Mouse (Mus musculus) adrenal gland, postnatal 10 days (tissue): ENCODE measurements around the gene Borcs8. TPM values are rescaled to one million over a fixed set of nuclear protein-coding genes. Genes with fewer than 3 reads are reported as not detected.
A peak's percentile ranks its signal among the peaks of the same experiment; 100 is the strongest.

ENCODE experiments used
- DNase-seq: peaks from one replicate; pipeline ENCODE4 v3.0.0; 2021; ENCODE audit warnings: mixed read lengths
- long read RNA-seq, 2 experiments: library from polyadenylated mRNA; stranded (forward); transcript quantifications; one replicate each; pipeline ENCODE4 v2.0.0; 2021
- total RNA-seq, 2 experiments: library from RNA; stranded (reverse); gene quantifications; 2 replicates each; pipeline ENCODE4 v1.2.3; 2021

Gene Borcs8
- 10 to 100 TPM; 45.0 to 48.5 TPM for total RNA-seq
- long read RNA-seq, experiment 1, transcript Borcs8-204 (4 exons, 756 nt), result minor isoform, 8 of 32 reads
- long read RNA-seq, experiment 1, transcript Borcs8-201 (6 exons, 810 nt), result major isoform, 16 of 32 reads
- long read RNA-seq, experiment 1, partial matches to known transcripts, result 7 of 32 reads
- long read RNA-seq, experiment 1, other reads (novel, unspliced or antisense), result 0 of 32 reads
- long read RNA-seq, experiment 2, transcript Borcs8-201 (6 exons, 810 nt), result major isoform, 17 of 33 reads
- long read RNA-seq, experiment 2, partial matches to known transcripts, result 5 of 33 reads
- long read RNA-seq, experiment 2, other reads (novel, unspliced or antisense), result 7 of 33 reads

DNA sequence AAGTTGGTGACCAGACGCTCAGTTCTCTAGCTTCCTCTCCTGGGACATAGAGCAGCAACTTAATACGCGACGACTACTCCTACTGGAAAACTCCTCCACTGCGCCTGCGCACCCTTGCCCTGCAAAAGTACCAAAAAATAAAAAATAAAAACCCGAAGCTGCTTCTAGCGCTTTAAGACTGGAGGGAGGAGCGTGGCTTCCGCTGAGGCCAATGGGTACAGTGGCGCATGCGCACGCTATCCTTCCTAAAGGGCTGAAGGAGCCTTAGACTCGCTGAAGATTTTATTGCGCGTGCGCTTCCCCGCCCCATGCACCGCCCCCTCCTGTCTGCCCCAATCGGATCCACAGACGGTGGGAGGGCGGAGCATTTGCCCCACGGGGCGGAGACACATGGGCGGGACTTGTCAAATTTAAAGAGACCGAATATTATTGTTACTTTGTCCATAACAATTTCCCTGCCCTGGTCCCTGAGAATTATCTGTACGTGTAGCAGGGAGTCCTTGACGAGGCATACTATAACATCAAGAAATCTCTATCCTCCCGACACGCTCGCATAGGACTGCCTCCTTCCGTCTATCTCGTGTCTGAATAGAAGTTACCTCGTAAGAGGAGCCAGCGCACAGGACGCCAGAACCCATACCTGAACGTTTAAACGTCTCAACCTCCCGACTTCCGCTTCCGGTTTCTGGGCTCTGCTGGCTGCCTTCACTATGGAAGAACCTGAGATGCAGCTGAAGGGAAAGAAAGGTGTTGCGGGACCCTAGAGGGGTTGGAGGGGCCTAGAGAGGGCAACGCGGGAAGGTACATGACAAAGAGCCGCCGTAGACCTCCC lies at the start of gene Borcs8, which contains the start of the genes Rfxank and Mef2b:
Gene Borcs8, plus strand, starts transcription at position 474 of the 832 bp plus-strand sequence.
Gene Rfxank, minus strand, starts transcription at position 129 of the 832 bp plus-strand sequence.
Gene Mef2b, plus strand, starts transcription at position 686 of the 832 bp plus-strand sequence.
- DNase-seq, result peak; percentile 99

DNA sequence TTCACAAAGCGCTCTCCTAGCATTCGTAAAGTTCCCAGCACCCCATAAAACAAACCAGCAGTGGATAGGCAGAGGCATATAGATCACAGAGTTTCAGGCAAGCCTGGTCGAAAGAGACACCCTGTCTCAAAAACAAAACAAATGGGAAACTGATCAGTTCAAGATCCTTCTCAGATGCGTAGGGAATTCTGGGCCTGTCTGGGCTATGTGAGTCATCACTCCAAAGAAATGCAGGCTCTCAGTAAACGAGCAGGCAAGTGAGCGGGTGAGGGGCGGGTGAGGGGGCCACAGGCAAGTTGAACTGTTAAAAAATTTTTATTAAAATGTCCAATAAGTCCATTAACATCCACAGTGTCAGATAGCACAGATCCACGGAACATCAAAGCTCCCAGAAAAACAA lies 46.5 kb upstream of the Borcs8 start:
- no peak for DNase-seq

DNA sequence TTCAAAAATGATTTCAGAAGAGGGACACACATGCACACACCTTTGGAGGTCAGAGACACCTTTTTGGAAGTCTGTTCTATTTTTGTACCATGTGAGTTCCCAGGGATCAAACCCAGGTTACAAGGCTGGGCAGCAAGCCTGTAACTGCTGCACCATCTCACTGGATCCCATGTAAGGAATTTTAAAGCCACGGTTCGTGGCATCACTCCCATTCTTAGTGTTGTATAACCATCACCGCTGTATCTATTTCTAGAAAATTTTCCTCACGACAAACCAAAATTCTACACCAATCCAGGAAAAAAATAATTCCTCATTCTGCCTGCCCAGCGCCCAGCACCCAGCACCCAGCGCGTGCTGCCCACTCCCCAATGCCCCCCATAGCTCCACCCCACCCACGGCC lies 40.0 kb upstream of the Borcs8 start:
- DNase-seq, result no peak

DNA sequence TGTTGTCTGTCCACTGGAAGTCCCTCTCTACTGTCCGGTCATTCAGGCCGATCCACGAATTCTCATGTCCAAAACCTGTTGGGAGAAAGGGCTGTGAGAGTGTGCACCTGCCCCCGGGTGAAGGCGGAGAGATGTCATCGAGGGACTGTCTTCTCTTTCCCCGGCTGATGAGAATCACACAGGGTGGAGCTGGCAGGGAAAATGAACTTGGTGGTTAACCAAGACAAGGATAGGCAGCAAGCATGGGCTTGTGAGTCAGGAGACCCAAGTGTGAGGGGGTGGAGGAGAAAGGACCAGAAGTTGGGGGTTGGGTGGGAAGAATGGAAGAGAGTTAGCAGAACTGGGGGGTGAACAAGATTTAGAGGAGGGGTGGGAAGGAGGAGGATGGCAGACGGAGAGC lies 39.1 kb upstream of the Borcs8 start:
- no peak for DNase-seq

DNA sequence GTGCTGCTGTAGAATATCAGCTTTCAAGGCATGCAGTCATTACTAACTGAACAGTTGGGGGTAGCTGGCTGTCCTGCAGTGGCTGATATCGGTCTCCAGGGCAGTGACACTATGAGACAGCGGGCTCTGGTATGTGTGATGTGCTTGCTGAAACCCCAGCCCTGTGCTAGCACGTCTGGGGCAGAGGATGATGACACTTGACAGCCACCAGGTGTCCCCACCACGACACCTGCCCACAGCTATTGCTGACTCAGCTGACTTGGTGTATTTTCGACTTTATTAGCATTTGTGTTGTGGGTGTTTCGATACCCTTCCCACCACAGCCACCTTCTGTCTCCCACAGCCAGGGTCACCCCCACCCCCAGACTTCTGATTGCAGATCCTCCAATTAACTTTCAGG lies 34.8 kb upstream of the Borcs8 start:
- DNase-seq, result peak; percentile 53

DNA sequence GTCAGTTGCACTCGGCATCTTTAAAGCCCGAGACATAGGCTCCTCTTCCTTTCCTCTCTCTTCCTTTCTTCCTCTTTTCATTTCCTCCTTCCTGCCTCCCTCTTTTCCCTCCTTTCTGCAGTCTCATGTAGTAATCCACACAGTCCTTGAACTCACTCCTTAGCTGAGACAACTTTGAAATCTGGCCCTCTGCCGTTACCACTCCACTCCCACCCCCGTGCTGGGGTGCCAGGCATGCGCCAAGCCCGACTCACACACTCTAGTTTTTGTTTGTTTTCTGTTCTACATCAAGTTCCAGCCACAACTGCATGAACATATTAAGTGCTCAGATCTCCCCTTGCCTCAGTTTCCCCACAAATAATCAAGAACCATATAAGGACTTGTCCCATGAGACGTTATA lies 34.4 kb upstream of the Borcs8 start:
- no peak for DNase-seq

DNA sequence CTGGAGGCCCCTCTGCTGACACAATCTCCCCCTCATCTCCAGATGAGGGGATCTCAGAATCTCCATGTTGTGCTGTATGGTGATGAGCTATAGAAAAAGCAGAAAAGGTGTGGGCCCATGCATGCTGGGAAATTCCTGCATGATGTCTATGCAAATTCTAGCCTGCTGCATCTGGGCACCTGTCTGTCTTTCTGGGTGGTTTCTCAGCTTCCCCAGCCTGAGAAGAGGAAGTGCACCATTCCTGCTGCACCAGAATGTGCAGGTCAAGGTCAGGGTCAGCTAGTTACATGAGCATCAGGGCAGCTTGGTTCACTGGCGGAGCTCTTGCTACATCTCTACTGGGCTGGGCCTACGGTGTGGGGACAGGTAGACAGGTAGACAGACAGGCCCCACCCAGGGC lies 28.8 kb upstream of the Borcs8 start:
- no peak for DNase-seq

DNA sequence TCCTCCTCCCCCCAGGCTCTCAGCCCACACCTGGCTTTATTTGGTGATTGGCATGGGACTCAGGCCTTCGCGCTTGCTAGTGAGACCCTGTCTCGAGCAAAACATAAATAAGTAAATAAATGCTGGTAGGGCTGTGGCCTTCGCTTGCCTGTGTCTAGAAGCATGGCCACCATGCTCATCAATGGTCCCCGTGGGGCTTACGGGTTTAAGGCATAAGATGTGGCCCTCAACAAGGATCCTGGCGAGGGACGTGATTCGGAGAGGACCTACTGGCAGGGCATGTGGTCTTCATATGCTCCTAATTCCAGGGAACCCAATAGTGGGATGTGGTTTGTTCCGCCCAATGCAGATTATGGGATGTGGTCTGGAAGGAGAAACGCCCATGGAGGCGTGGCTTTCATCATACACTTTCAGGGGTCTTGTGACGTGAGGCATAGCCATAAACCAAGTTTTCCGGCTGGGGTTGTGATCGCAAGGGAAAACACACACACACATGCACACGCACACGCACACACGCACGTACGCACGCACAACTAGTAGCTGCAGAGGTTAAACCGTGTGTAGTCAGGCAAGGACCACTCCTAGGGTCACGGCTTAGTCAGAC lies 28.0 kb upstream of the Borcs8 start:
- no peak for DNase-seq

DNA sequence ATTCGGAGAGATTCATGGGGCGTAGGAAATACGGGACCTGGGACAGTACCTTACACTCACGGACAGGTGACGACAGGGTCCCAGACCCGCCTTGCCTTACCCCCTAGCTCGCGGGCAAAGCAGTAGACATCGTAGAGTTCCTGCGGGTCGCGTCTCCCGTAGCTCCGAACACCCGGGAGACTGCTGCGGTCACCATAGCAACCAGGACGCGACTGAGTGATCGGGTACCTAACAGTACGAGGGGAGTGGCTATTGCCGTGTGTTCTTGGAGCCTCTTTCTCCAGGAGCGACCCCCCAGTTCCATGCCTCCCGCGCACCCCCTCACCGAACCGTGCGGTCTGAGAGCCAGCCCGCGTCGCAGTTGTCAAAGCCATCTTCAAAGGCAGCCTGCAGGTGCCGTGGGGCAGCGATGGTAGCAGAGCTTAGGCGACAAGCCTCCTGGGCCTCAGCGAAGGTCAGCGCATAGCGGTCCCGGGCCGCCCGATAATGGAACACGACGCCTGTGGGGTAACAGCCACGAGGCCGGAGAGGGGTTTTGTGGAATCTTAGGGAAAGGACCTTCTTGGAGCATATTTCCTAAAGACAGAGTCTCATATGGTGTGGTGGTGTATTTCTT lies 26.8 kb upstream of the Borcs8 start:
- DNase-seq, result no peak

DNA sequence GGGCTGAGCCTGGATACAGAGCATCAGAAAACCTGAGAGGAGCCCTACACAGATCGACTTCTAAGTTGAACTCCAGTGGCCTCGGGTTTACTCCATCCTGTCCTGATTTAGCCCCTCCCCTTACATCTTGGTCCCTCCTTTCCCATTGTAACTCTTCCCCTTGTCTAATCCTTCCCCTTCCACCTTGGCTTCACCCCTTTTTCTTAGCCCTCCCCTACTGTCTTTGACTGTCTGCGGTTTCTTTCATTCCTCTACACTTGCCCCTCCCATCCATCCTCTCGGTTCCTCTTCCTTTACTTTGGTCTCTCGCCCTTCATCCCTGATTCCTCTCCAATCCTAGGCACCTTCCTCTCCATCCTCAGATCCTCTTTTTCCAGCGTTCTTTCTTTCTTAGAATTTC lies 24.8 kb upstream of the Borcs8 start:
- no peak for DNase-seq

DNA sequence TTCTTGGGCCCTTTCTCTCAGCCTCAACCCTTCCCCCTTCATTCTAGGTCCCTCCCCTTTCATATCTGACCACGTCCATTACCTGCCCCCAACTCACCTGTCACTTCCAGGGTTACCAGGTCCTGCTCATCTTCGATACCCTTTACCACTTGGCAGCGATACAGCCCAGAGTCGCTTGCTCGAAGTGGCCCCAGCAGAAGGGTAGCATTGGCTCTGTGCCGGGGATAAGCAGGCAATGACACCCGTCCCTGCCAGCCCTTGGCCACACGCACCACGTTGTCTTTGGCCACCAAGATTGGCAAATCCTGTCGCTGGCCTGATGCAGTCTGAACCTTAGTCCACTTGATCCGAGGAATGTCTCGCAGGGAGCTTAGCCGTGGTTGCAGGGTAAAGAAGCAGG lies 24.4 kb upstream of the Borcs8 start:
- peak; percentile 28 for DNase-seq

DNA sequence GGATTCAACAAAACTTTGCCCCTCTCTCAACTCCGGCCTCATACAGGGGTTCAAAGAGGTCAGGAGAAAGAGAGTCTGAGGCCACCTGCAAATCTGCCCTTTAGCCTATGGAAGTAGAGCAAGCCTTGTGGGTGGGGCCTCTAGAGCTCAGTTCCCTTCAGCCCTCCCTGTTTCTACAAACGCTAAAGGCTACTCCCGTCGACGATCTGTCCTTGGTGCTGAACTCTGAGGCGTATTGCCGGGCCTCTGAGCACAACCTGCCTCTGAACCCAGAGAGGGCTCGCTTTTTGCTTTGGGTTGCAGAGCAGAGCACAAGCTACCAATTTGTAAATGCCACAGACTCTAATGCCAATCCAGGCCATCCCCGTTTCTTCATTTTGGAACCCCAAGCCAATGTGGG lies 21.7 kb upstream of the Borcs8 start:
- DNase-seq, result peak; percentile 67

DNA sequence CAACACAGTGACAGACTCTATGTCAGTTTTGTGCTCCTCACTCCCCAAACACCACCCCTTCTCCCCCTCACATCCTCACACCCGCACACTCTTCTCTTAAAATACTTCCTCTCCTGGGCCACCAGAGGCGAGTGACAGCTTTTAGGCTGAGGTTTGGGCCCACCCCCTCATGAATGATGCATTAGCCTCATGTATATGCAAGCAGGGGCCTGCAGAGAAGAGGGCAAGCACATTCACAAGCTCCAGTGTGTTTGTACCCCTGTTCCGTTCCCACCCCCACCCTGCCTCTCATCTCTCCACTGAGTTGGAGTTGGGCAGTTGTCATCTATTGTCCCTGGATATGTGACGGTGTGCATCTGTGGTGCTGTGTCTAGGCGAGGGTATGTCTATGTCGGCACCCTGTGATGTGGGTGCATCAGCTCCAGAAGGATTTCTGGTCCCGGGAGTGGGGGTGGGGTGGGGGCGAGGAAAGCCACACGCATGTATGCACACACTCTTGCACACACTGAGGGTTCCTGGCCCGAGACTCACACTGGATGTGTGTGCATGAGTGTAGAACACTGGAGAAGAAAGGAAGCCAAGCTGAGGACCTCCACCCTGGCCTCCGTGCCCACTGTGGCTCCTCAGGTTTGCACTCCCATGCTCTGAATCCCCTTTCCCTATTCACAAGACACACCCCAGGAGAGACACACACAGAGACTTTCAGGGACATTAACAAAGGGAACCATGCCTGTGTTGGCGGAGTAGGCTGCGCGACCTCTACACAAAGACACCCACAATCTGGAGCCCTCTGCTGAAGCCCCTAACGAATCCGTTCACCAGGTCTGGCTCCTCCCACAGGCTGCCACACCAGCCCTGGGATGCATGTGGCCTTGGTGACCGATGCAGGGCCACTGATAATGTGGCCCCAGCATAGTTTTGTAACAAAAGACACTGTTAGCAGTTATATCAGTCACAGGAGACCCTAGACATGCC lies 20.3 kb upstream of the Borcs8 start:
- no peak for DNase-seq

DNA sequence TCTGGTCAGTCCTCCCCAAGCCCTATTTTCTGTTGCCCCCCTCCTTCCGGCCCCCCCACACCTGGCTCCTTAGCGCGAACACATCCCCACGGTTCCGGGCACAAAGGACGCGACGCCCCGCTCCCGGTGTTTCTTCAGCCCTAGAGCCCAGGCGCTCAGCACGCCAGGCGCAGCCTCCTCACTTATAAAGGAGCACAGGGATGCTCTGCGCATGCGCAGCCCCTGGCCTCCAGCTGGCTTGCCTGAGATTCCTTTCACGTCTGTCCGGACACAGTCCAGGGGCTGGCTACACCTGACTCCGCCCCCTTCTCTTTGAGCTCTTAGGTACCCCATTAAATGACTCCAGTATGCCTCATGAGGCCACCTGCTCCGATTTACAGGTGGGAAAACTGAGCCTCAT lies 18.6 kb upstream of the Borcs8 start, which contains the start of gene Ncan:
Gene Ncan, minus strand, starts transcription at position 207 of the 400 bp plus-strand sequence.
- peak; percentile 74 for DNase-seq

DNA sequence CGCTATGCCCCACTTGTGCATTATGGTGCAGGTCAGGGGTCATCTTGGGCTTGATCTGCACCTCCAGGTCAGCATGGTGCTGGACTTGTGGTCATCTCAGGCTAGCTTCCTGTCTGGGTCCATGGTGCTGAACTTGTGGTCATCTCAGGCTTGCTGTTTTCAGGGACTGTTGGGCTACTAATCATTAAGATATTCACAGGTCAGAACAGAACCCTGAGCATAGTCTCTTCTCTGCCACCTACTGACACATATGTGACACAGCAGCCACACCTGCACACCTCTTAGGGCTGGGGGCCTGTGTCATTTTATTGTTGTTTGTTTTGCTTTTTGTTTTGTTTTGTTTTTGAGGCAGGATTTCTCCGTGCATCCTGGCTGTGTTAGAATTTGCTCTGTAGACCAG lies 16.4 kb upstream of the Borcs8 start:
- no peak for DNase-seq

DNA sequence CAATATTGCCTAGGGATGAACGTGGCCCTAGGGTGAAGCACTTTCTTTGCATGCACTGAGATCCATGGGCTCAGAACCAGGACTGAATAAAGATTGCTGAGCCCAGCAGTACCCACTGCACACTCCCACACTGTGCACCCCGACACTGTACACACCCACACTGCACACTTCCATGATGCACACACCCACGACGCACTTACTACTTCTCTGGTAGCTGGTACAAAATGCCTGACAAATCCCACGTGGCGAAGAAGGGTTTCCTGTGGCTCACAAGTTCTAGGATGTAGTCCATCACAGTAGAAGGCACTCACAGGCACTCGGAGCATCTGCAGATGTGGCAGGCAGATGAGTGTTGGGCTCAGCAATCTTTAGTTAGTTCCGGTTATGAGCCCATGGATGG lies 14.3 kb upstream of the Borcs8 start:
- no peak for DNase-seq

DNA sequence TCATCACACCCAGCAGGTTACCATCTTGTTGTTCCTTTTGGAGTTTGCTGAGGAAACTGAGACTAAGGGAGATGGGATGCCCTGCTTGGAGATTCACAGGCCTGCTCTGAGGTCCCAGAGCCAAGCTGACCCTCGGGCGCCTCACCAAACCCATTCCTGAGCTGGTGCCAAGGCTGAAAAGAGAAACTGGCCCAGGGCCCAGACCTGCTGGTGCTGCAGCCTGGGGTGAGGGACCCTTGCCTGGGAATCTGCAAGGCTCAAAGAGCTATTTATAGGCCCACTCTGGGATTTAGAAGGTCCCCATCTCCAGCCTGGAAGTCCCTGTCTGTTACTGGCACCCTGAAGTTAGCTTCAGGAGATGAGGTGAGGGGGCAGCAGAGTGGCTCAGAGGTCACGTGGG lies 10.9 kb upstream of the Borcs8 start:
- DNase-seq, result peak; percentile 86

DNA sequence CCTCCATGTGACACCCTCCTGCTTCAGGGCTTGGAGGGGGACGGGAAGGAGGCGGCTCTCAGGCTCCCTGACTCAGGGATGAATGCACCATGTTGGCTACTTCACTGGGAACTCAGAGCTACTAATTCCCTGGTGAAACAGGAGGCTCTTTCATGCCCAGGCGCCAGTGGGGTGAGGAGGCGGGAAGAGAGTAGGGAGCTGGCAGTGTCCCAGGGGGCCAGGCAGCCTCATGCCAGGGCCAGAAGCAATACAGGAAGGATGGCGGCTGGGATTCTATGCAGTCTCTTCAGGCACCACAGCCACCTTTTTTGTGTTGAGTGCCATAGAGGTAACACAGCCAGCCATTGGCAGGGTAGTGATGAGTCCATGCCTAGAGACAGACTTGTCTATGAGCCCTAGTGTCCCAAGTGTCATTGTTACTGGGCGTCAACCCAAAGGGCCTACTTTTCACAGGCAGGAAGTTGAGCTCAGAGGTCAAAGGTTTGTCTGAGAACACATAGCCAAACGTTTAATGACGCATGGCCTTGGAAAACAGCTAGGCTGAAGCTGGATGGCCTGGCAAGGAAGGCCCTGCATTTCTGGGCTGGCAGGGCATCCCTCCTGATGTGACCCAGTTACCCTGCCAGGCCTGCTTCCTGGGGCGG lies 9.9 kb upstream of the Borcs8 start:
- peak; percentile 77 for DNase-seq

DNA sequence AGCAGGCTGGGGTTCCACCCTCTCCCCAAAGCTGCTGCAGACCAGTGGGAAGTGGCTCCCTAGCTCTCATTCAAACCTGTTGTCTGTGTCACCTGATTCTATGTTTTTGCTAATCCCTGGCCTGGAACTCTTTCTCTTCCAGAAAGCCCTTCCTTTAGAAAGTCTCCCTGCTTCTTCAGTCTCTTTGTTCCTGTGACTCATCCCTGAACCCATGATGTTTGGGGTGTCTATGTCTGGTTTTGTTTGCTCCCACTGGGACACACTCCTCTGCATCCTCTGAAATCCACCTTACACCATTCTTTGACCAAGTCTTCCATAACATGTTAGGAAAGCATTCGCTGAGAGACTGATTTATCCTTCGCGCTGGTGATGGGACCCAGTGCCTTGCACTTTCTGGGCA lies 9.2 kb upstream of the Borcs8 start:
- DNase-seq, result no peak

DNA sequence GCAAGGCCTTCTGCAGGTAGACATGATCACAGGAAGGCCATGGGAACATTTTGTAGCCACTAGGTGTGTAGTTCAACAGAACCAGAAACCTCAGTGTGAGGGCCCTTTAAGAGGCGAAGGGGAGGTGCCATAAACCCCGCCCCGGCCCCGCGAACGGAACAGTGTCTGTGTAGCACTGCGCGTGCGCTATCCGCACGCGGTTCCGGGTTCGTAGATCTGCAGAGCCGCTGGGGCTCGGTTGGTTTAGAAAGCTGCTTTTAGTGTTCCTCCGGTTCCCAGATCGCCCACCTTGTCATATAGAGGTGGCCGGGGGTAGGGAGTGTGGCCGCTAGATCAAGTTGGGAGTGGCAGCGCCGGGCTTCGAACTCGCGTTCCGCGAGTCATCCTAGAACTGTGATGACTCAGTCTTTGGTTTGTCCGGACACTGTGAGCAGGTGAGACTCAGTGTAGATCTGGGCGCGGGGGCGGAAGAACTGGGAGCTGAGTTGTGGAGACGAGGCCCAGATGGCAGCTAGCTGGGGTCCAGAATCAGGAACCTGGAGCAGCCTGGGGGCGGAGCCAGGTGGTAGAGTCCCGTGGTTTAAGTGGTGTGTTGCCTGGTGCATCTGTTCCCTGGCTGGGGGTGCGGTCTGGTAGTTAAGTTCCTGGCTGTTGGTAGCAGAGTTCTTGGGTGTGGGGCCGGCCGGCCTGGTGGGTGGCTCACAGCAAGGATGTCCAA lies 8.0 kb upstream of the Borcs8 start, which contains the start of gene Nr2c2ap:
Gene Nr2c2ap, plus strand, starts transcription at position 168 of the 718 bp plus-strand sequence.
- peak; percentile 91 for DNase-seq
